Mouse (Mus musculus) liver, embryonic 11.5 days (tissue): ENCODE data around the gene Dpm1. TPM values are rescaled to one million over a fixed set of nuclear protein-coding genes. Genes with fewer than 3 reads are reported as not detected.

Experiments
- ATAC-seq: fragments of 200-750 bp; cut with Nextera tagmentation; replicated peaks from 2 replicates; pipeline ENCODE4 v1.8.0; 2017; ENCODE audit warnings: moderate number of reproducible peaks, mild to moderate bottlenecking, moderate TSS enrichment, moderate library complexity; ENCODE audit not compliant: low FRiP score
- DNase-seq: peaks from one replicate; pipeline ENCODE4 v3.0.0-alpha.2; 2017; ENCODE audit warnings: low spot score
- H3K27ac ChIP-seq: fragments of 300-500 bp; sonication (generic); 2 replicates; pipeline ENCODE4 v1.5.1; 2014; ENCODE audit warnings: mild to moderate bottlenecking, low read depth, low read length, control low read depth
- H3K27me3 ChIP-seq: fragments of 300-500 bp; sonication (generic); replicated peaks from 2 replicates; pipeline ENCODE4 v1.6.1; 2014; ENCODE audit warnings: low read length, mixed read lengths; ENCODE audit not compliant: control insufficient read depth, insufficient read depth
- H3K36me3 ChIP-seq: fragments of 300-500 bp; sonication (generic); 2 replicates; pipeline ENCODE4 v1.6.1; 2014; ENCODE audit warnings: mild to moderate bottlenecking, low read length, moderate library complexity, mixed read lengths; ENCODE audit not compliant: control insufficient read depth, insufficient read depth
- H3K4me1 ChIP-seq: fragments of 300-500 bp; sonication (generic); replicated peaks from 2 replicates; pipeline ENCODE4 v1.6.1; 2014; ENCODE audit warnings: low read length, mixed read lengths; ENCODE audit not compliant: control insufficient read depth, insufficient read depth
- H3K4me2 ChIP-seq: fragments of 300-500 bp; sonication (generic); 2 replicates; pipeline ENCODE4 v1.6.1; 2014; ENCODE audit warnings: mild to moderate bottlenecking, control low read depth, moderate library complexity
- H3K4me3 ChIP-seq: fragments of 300-500 bp; sonication (generic); 2 replicates; pipeline ENCODE4 v1.5.1; 2014; ENCODE audit warnings: low read depth, low read length, control low read depth
- H3K9ac ChIP-seq: fragments of 300-500 bp; sonication (generic); 2 replicates; pipeline ENCODE4 v1.6.1; 2014; ENCODE audit warnings: low read depth, low read length, control low read depth
- H3K9me3 ChIP-seq: fragments of 300-500 bp; sonication (generic); 2 replicates; pipeline ENCODE4 v1.6.1; 2016; ENCODE audit warnings: low read length, inconsistent platforms, mixed read lengths; ENCODE audit not compliant: control insufficient read depth
- WGBS: fragments of 180-500 bp; shearing (Covaris S2); extraction: QIAGEN DNeasy Blood & Tissue Kit; methylation state at CpG from one replicate; pipeline ENCODE4 v1.1.7; 2014; 5-methylcytosine and 5-hydroxymethylcytosine counted together
- polyA plus RNA-seq: library from polyadenylated mRNA; unstranded; fragments of >200 nt; fragmentation: Nextera tagmentation; extraction: Ambion mirVana; gene quantifications from 2 replicates; pipeline ENCODE4 v1.2.1, GENCODE M21; 2014

The Dpm1 gene
- 106 TPM in 2 replicates for polyA plus RNA-seq

DNA sequence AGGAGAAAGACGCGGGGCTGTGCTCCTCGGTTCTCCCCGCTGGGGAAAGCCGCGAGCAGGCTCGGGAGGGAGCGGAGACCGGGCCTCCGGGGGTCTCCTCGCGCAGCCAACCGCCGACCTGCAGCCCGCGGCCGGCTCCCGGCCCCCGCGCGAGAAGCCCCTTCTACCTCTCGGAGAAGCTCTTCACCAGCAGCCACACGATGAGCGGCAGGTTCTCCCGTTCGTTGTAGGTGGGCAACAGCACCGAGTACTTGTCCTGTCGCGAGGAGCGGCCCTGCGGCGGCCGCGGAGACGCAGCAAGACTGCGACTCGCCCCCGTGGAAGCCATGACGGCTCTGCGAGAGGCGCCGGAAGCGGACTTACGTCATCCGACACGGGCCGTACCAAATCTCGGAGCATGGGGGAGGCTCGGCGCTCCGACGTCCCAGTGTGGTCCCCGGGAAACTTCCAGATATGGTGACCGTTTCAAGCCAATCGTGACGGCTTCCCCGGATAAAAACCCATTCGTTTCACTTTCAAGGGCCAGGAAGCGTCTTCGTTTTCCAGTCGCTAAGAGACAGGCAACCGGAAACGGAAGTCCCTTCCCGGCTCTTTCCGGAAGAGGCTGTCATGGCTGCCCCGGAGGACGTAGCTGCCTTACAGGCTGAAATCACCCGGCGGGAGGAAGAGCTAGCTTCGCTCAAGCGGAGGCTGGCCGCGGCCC, at the start of gene Dpm1, which contains the start of the genes Gm20716 and Mocs3:
Gene Dpm1, minus strand, starts transcription at position 566 of the 703 bp plus-strand sequence.
Gene Gm20716, minus strand, starts transcription at position 339 of the 703 bp plus-strand sequence.
Gene Mocs3, plus strand, starts transcription at position 597 of the 703 bp plus-strand sequence.
- no peaks in the 10 kb centered on the region for H3K27me3 ChIP-seq

DNA sequence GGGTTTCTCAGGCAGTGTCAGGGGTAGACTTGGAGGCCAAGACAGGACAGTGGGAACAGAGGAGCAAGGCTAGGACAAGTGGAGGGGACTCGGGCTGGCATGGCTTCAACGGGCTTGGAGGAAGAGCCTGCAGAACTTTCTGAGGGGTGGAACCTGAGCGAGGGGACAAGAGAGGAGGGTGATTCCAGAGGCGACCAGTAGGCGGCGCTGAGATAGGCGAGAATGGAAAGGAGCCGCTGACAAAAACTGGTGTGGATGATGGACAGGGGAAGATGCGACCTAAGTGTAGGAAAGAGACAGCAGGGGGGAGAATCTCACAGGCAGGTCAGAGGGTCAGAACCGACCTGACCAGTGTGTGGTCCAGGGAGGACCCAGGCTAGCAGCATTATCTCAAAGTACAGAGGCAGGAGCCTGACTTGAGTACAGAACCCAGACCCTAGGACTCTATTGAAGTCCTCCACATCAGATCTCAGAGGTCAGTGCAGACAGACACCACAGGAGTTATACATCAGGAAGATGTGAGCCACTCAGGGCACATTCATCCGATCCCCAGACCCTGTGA, 44.1 kb upstream of the Dpm1 start:
- Histone ChIP-seq H3K27me3 (peaks cover 57% of the 10 kb centered on the region), H3K27ac (no peak overlapping the region), H3K4me1 (peaks cover 9% of the 10 kb centered on the region), H3K4me2 (no peak overlapping the region), H3K36me3 (no peaks in the 10 kb centered on the region), H3K4me3 (no peak overlapping the region), H3K9ac (no peak overlapping the region), H3K9me3 (no peaks in the 10 kb centered on the region)
- 5% methylated on average over 11 of the region's 11 CpGs for WGBS
- no peak for ATAC-seq
- DNase-seq: peak; percentile 62

More for the DNA sequence above, at the start of gene Dpm1, which contains the start of the genes Gm20716 and Mocs3:
- no peaks in the 10 kb centered on the region for H3K9me3 ChIP-seq
- peak; percentile 87 for DNase-seq
- peak within 1 kb of the TSS; percentile 56 for H3K27ac ChIP-seq
- WGBS: under 1% methylated on average over 69 of the region's 73 CpGs
- peaks cover 15% of the 10 kb centered on the region for H3K36me3 ChIP-seq
- peak within 1 kb of the TSS; percentile 99 for H3K4me3 ChIP-seq
- ATAC-seq: peak; percentile 86
- peaks cover 21% of the 10 kb centered on the region for H3K4me1 ChIP-seq
- peak within 1 kb of the TSS; percentile 97 for H3K9ac ChIP-seq
- H3K4me2 ChIP-seq: peak within 1 kb of the TSS; percentile 91

DNA sequence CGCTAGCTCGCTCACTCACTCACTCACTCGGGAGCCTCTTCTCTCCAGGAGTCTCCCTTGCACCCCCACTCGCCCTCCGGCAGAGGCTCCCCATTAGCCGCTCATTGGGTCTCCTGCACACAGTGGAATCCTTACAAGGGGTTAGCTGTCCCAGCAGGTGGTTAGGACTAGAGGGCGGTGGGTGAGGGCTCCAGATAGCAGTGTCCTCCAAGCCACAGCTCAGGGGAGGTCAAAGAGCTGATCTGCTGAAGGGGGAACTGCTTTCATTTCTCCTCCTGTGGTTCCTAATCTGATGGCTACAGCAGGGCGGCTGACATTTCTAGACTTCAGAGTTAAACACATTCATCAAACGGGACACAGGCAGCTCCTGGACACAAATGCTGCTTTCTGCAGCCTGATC, 43.0 kb upstream of the Dpm1 start:
- peak overlapping the region; percentile 37 for H3K4me2 ChIP-seq
- no peak for ATAC-seq
- DNase-seq: no peak
- no peak overlapping the region for H3K9ac ChIP-seq
- H3K4me1 ChIP-seq: peaks cover 9% of the 10 kb centered on the region
- H3K27me3 ChIP-seq: peaks cover 56% of the 10 kb centered on the region
- H3K36me3 ChIP-seq: no peaks in the 10 kb centered on the region
- no peaks in the 10 kb centered on the region for H3K9me3 ChIP-seq
- H3K27ac ChIP-seq: no peak overlapping the region
- WGBS: 14% methylated on average over 9 of the region's 9 CpGs
- H3K4me3 ChIP-seq: no peak overlapping the region

DNA sequence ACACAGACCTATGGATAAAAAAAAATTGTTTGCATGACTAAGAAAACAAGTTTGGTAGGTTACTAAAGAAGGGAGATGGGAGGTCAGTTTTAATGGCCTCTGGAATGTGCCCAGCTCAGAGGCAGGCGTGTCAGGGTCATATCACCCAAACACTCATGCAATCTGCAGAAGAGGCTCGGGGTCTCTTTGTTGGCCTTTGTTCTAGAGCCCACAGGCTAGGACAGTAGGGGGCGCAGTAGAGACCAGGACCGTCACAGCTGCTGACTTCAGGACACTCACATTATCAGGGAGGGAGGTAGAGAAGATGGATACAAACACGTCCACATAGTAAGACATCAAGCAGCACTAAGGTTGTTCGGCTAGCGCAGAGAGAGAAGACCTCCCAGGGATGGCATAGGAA, 37.6 kb upstream of the Dpm1 start:
- H3K4me3 ChIP-seq: no peak overlapping the region
- ATAC-seq (no peak), DNase-seq (no peak)
- H3K27ac ChIP-seq: no peak overlapping the region
- WGBS: 18% methylated on average over 7 of the region's 7 CpGs
- no peaks in the 10 kb centered on the region for H3K9me3 ChIP-seq
- H3K4me1 ChIP-seq: no peaks in the 10 kb centered on the region; the same call in 1 of the 2 replicates
- H3K36me3 ChIP-seq: no peaks in the 10 kb centered on the region
- peaks cover 20% of the 10 kb centered on the region for H3K27me3 ChIP-seq
- peak overlapping the region; percentile 29 for H3K4me2 ChIP-seq
- H3K9ac ChIP-seq: no peak overlapping the region

DNA sequence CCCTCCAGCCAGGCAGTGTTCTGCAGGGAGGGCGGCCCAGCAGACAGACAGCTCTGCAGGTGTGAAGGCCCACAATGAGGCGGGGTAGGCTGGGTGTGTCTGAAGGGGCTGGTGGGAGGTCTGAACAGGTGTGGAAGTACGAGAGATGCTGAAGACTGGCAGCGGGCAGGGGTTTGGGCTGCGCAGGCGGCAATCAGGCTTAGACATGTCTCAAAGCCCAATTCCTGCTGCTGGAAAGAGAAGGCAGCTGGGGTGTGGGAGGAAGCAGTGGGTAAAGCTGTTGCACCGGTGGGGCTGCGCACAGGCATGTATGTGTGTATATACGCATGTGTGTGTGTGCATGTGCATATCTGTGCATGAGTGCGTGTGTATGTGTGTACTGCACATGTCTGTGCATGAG, 30.5 kb upstream of the Dpm1 start:
- Histone ChIP-seq H3K4me2 (no peak overlapping the region), H3K9me3 (no peaks in the 10 kb centered on the region), H3K4me3 (no peak overlapping the region), H3K27me3 (peaks cover 36% of the 10 kb centered on the region), H3K9ac (no peak overlapping the region), H3K4me1 (no peaks in the 10 kb centered on the region), H3K36me3 (no peaks in the 10 kb centered on the region), H3K27ac (no peak overlapping the region)
- no peak for DNase-seq
- 85% methylated on average over 10 of the region's 10 CpGs for WGBS
- no peak for ATAC-seq

DNA sequence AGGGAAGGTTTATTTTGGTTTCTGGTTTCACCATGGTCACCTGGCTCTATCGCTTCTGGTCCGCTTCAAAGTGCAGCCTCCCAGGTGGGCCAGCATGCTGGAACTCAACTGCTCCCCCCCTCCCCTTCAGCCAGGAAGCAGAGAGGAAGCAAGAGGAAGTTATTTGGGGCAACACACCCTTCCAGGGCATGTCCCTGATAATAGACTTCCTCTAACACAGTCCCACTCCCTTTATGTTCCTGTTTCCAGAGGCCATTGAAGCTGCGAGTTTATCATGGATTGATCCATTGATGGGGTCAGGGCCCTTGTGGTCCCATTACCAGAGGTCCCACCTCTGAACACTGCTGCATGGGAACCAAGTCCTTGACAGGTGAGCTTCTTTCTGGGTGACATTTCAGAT, 29.7 kb upstream of the Dpm1 start:
- H3K36me3 ChIP-seq: no peaks in the 10 kb centered on the region
- WGBS: 53% methylated on average over 3 of the region's 3 CpGs
- H3K27ac ChIP-seq: no peak overlapping the region
- ATAC-seq: no peak
- H3K4me2 ChIP-seq: no peak overlapping the region
- H3K9me3 ChIP-seq: no peaks in the 10 kb centered on the region
- H3K9ac ChIP-seq: no peak overlapping the region
- H3K27me3 ChIP-seq: peaks cover 36% of the 10 kb centered on the region
- H3K4me3 ChIP-seq: no peak overlapping the region
- no peaks in the 10 kb centered on the region for H3K4me1 ChIP-seq
- no peak for DNase-seq

DNA sequence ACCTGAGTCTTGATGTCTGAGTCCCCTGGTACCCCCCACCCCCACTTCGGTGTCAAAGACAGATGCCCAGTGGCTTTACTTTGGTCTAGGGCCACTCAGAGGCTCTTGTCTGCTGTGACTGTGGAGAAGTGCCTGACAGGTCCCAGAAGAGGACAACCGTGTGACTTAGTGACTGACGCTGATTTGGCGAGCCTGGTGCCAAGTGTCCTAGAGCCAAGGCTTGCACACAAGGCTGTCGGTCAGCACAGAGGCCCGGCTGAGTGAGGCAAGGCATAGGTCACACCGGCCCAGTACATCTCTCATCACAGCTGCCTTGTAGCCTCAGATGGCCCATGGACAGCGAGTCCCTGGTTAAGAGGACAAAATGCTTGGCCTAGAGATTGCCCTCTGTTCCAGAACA, 28.7 kb upstream of the Dpm1 start:
- H3K9me3 ChIP-seq: no peaks in the 10 kb centered on the region
- H3K27me3 ChIP-seq: peaks cover 39% of the 10 kb centered on the region
- no peak overlapping the region for H3K27ac ChIP-seq
- H3K4me1 ChIP-seq: no peaks in the 10 kb centered on the region
- ATAC-seq (no peak), DNase-seq (no peak)
- 78% methylated on average over 8 of the region's 8 CpGs for WGBS
- no peak overlapping the region for H3K4me3 ChIP-seq
- H3K36me3 ChIP-seq: no peaks in the 10 kb centered on the region
- H3K4me2 ChIP-seq: no peak overlapping the region
- H3K9ac ChIP-seq: no peak overlapping the region

DNA sequence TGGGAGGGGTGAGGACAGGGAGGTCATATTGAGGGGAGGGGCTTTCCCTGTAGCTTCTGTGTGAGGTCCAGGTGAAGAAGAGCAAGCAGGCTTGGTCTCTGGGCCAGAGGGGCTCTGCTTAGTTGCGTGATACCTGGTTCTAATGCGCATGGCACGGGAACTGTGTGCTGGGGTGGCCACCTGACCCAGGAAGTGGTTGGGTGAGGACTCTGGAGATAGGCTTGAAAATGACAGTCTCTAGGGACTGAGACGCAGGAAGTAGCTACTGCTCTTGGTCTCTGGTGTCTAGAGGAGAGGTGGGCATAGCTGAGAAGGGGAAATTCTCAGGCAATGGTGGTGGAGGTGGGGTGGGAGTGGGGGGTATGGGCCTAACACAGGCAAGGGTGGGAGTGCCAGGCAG, 26.8 kb upstream of the Dpm1 start:
- 0 out of 2 replicates have a peak, but pooled peaks cover 4% of the 10 kb centered on the region for H3K4me1 ChIP-seq
- peaks cover 40% of the 10 kb centered on the region for H3K27me3 ChIP-seq
- no peak overlapping the region for H3K4me2 ChIP-seq

DNA sequence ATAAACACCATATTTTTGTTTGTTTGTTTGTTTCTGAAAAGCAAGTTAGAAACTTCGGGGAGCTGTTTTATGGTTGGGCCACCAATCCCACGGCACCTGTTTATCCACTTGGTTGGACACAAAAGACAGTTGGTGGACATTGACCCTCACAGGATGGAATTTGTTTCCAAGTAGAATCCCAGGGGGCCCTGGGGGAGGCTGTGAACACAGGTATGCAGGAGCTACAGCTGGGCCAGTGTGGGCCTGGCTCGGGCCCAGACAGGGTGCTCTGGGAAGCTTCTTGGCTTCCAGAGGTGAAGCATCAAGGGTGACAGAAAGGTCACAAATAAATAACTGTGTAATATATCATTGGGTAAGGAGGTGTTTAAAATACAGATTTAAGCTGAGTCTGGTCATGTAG, 26.1 kb upstream of the Dpm1 start:
- Histone ChIP-seq H3K4me3 (no peak overlapping the region), H3K9ac (no peak overlapping the region), H3K27me3 (peaks cover 37% of the 10 kb centered on the region), H3K4me1 (0 out of 2 replicates have a peak, but pooled peaks cover 4% of the 10 kb centered on the region), H3K9me3 (no peaks in the 10 kb centered on the region), H3K27ac (no peak overlapping the region), H3K36me3 (no peaks in the 10 kb centered on the region), H3K4me2 (no peak overlapping the region)
- no peak for DNase-seq
- 81% methylated on average over 3 of the region's 3 CpGs for WGBS
- no peak for ATAC-seq

More for the DNA sequence above, 26.8 kb upstream of the Dpm1 start:
- H3K36me3 ChIP-seq: no peaks in the 10 kb centered on the region
- WGBS: 63% methylated on average over 4 of the region's 4 CpGs
- DNase-seq (no peak), ATAC-seq (no peak)
- H3K27ac ChIP-seq: no peak overlapping the region
- H3K9ac ChIP-seq: no peak overlapping the region
- no peaks in the 10 kb centered on the region for H3K9me3 ChIP-seq
- H3K4me3 ChIP-seq: no peak overlapping the region
